Mouse (Mus musculus): ENCODE data around the gene Rnaseh2a.

DNA sequence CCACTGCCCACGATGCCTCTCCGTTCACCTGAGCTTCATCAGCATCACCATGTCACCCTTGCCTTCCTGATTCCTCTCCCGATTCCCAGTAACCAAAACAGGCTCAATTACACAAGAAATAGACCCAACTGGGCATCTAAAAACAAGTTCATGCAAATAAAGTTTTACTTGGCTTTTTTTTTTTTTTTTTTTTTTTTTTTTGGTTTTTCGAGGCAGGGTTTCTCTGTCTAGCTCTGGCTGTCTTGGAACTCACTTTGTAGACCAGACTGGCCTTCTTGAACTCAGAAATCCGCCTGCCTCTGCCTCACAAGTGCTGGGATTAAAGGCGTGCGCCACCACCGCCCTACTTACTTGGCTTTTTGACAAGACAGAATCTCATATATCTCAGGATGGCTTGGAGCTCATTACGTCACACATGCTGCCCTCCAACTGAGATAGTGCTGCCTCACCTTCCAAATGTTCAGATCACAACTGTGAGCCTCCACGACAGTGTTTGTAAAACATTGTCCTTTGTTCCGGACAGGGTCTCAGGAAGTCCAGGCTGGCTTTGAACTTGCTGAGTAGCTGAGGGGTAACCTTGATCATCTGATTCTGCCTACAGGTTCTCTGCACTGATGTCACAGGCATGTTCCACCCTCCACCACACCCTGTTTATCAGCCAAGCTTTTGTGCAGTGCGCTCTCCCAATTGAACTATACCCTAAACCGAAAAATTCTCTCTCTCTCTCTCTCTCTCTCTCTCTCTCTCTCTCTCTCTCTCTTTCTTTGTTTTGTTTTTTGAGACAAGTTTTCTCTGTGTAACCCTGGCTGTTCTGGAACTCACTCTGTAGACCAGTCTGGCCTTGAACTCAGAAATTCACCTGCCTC lies 31.7 kb downstream of the Rnaseh2a start:
- TF ChIP-seq CTCF (IDR thresholded peaks at IDR 0.05; ENCODE audit: borderline replicate concordance, insufficient read depth, low read depth, low read length) (no peak; the same call in 1 of the 2 replicates), POLR2A (IDR thresholded peaks at IDR 0.05; ENCODE audit: borderline replicate concordance, insufficient read depth, low read length) (no peak)
